Mouse (Mus musculus): ENCODE results near the gene Ugt1a9.

Ugt1a9 gene

DNA sequence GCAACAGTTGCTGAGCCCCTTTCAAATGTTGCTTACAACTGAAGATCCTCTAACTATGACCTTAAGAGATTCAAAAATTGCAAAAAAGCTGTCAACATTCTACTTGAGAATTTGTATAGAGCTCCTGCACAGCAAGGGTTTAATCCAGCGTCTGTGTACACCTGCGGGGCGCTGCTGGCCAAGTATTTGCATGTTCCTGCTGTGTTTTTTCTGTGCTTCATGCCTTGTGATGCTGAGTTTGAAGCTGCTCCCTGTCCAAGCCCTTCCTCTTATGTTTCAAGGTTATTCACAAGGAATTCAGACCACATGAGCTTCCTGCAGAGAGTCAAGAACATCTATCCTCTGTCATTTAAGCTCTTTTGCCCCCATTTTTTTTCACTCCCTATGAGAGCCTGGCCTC, 121.5 kb downstream of the Ugt1a9 start:
- no peak for DNase-seq

DNA sequence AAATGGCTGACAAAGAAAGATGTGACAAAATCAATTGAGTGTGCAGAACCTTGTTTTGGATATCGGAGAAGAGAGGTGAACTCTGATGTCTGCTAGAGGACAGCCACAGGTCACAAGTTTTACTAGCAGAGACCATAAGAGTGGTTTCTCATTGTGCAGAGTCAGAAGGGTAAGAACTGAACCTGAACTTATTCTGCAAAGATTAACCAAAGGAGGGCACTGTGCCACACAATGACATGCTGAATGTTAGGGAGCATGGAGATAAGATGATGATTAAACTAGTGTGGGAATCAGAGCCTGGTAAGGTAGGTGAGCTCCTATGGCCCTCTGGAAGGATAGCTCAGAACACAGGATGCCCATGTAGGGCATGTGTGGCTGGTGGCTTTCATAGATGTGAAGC, 125.1 kb downstream of the Ugt1a9 start:
- no peak for DNase-seq

DNA sequence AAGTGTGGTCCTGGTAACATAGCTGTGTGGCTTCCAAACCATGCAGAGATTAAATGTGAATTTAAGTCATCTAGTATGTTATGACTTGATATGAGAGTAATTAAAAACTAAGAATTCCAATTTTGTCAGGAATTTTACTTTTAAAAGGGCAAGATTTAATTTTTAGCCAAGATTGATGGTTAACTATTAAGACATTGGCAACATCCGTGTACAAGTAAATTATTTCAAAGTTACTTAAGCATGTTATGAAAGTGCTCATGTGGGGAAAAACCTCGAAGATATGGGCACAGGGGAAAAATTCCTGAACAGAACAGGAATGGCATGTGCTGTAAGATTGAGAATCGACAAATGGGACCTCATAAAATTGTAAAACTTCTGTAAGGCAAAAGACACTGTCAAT, 126.8 kb downstream of the Ugt1a9 start:
- DNase-seq, result no peak

DNA sequence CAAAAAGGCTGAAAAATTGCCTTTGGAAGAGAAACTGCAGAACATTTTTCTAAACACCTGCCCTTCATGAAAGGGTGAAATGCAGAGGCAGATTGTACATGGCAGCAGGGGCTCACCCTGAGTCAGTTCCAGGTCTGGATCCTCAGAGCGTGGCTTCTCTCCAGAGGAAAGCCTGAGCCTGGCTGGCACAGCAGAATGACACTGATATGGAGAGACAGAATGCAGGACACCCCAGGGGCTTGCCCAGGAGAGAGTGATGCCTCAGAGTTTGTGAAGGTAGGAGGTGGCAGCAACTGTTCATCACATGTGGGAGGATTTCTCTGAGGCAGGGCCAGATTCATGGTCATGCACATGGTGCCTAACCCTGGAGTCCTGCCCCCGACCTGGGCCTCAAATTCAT, 129.4 kb downstream of the Ugt1a9 start:
- no peak for DNase-seq

DNA sequence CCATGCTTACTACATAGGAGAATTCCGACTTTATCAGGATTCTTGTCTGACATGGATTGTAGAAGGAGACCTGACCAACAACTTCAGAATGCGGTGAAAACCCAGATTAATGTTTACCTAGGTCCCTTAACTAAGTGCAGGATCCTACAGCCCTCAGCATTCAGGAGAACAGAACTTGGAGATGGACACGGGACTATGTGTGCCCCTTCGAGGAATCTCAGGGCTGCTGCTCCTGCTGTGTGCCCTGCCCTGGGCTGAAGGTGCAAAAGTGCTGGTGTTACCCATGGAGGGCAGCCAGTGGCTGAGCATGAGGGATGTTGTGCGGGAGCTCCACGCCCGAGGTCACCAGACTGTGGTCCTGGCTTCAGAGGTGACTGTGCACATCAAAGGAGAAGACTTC, 129.9 kb downstream of the Ugt1a9 start, which contains the start of gene Ugt1a2:
Gene Ugt1a2, plus strand, starts transcription at position 146 of the 400 bp plus-strand sequence.
- DNase-seq, result no peak

DNA sequence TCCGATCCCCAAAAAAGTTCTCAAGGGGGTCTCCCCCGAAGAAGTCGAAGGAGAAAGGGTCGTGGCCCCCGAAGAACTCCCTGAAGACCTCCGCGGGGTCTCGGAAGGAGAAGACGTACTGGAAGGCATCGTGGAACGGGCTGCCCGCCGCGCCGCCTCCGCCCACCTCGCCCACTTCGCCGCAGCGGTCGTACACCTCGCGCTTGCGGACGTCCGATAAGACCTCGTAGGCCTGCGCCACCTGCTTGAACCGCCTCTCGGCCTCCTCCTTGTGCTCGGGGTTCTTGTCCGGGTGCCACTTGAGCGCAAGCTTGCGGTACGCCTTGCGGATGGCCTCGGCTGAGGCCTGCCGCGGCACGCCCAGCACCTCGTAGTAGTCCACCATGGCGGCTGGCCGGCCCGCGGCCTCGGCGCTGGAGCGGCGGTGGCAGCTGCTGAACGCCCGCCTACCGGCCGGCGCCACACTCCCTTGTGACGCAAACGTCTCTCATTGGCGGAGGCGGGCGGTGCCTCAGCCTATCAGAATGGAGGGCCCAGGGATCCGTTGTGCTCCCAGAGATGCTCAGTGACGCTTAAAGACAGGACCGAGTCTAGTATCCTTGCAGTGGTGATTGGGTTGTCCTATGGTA, 134.8 kb downstream of the Ugt1a9 start, which contains the start of gene Dnajb3:
Gene Dnajb3, minus strand, starts transcription at position 489 of the 629 bp plus-strand sequence.
- peak; percentile 83 to 87 for DNase-seq

DNA sequence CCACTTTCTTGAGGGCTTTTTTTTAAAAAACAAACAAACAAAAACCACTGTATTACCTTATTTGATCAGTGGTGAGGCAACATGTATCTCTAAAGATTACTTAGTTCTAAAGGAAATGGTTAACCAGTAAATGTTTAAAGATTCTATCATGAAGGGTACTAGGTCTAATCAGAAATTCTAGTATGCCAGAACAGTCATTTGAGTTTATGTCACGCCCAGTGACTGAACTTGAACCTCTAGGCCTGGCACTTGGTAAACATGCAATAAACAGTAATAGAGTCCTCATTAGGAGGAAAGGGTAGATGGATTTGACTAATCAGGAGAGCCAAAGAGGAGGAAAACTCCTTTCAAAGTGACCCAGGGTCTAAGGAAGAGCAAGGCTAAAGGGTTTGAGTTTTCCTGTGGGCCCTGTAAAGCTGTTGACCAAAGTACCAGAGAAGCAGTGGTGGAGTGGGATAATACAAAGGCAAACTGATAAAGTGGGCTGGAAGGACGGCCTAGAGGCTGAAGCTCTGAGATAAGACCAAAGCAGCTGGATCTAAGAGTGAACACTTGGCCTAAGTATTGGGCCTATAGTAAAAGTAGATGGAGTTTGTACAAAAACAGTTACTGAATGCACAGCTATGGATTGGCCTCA, 136.4 kb downstream of the Ugt1a9 start:
- DNase-seq, result no peak

DNA sequence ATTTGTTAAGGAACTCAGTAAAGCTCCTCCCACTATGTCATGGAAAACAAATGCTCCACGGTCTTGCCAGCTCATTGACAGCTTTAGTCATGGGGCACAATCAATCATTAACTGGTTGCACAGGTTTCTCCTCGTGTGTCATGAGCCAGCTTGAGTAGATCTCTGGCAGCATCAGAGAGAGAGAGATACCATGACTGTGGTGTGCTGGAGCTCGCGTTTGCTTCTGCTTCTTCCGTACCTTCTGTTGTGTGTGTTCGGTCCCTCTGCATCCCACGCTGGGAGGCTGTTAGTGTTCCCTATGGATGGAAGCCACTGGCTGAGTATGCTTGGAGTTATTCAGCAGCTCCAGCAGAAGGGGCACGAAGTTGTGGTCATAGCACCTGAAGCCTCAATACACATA, 141.2 kb downstream of the Ugt1a9 start, which contains the start of gene Ugt1a1:
Gene Ugt1a1, plus strand, starts transcription at position 148 of the 400 bp plus-strand sequence.
- DNase-seq, result peak in 1 of 2 experiments; percentile 8

DNA sequence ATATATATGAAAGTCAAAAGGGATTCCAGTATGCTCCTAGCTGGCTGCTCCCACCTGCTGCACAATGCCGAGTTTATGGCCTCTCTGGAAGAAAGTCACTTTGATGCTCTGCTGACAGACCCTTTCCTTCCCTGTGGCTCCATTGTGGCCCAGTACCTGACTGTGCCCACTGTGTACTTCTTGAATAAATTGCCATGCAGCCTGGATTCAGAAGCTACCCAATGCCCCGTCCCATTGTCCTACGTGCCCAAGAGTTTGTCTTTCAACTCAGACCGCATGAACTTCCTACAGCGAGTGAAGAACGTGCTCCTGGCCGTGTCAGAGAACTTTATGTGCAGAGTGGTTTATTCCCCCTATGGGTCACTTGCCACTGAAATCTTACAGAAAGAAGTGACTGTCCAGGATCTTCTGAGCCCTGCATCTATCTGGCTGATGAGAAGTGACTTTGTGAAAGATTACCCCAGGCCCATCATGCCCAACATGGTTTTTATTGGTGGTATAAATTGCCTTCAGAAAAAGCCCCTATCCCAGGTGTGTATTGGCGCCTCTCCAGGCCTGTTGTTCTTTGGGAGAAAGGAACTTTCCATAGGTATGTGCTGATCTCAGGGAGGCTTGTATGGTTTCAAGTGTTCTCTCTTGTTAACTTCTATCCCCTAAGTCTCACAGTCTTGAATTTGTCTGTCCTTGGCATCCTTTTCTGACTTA, 141.9 kb downstream of the Ugt1a9 start:
- peak in 1 of 2 experiments; percentile 7 for DNase-seq

DNA sequence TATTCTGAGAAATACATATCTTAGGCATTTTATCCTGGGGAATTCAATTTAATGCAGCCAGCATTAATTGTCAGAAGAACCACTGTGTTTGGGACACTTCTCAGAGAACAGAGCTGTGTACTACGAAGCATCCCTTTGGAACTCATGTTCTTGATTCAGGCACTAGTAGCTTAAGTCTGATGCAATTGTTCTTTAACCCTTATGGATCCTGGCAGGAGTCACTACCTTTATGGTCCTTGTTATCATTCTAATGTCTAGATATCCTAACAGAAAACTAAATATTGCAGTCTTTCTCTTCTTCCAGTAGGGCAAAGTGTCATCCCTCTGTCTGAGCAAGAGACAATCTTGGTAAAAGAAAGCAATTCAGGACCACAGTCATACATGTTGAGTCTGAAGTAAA, 142.5 kb downstream of the Ugt1a9 start:
- DNase-seq, result no peak

DNA sequence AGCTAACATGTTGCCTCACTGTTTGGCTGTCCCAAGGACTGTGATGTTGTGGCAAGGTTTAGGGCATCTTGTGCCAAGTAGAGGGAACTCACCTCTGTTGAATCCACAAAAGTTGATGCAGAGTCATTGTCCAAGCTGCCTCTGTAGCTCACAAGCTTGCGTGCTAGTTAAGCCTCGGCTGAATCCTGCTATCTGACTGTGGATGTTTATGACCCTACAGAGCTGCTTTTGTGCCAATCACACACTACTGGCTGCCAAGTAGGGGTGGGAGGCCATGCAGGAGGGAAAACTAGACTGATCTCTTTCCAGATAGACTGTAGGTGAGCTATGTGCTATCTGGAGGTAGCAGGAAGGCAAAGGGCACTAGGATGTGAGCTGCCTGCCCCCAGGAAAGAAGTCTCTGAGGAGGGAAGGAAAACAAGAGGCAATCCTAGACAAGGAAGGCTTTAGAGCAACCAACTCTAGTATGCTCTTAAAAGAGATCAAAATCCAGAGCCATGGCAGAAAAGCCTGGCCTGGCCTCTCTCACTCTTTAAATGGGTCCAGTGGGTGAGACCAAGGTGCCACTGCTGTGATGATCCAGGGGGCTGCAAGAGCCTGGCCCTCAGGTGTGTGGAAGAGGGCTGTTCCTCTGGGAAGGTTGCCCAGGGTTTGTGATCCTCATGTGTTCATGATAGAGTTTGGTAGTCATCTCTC, 143.3 kb downstream of the Ugt1a9 start:
- DNase-seq, result peak; percentile 22 to 32

DNA sequence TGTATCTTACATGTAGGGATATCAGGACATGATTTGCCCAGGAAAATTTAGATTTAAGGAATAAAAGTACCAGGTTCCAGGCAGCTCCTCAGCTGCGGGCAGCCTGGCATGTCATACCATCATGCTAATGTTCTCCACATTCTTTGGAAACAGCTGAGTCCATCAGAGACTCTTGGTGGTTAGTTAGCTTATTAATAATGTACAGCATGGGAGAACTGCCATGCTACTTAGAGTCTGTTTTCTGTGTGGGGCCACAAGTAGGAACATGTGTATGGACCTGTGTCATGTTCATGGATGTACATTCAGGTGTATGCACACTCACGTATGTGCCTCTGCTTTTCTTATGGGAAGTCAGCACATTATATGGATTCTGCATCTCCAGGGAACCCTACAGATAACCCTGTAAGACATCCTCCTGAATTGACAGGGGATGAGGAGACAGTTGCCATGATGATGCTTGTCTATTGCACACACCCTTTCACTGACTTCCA, 143.9 kb downstream of the Ugt1a9 start:
- peak in 1 of 2 experiments; percentile 7 for DNase-seq

DNA sequence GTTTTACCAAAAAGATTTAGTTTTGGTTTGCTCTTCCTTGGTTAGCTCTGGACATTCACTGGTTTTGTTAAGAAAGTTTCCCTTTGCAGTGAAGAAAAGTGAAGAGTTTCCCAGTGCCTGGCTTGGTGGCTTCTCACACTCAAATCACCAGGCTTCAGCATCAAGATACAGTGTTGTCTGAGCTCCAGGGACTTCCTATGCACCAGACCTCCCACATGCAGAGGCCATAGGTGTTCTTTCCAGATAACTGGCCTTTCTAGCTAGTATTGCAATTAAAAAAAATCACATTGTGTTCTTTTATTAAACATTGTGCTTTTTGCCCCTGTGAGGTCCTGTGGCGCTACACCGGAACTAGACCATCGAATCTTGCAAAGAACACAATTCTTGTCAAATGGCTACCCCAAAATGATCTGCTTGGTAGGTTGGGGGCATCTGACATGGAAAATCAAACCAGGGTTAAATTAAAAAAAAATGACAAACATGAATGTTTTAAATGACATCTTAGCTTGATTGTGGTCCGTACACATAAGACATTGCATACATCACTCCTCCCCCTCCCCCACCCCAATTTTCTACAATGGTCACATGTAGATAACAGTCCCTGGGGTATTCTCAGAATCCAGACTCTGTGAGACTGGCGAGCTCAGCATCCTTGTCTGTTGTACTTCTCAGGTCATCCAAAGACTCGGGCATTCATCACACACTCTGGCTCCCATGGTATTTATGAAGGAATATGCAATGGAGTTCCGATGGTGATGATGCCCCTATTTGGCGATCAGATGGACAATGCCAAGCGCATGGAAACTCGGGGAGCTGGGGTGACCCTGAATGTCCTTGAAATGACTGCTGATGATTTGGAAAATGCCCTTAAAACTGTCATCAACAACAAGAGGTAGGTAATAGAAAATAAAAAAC, 145.1 kb downstream of the Ugt1a9 start:
- DNase-seq, result peak in 1 of 2 experiments; percentile 6

DNA sequence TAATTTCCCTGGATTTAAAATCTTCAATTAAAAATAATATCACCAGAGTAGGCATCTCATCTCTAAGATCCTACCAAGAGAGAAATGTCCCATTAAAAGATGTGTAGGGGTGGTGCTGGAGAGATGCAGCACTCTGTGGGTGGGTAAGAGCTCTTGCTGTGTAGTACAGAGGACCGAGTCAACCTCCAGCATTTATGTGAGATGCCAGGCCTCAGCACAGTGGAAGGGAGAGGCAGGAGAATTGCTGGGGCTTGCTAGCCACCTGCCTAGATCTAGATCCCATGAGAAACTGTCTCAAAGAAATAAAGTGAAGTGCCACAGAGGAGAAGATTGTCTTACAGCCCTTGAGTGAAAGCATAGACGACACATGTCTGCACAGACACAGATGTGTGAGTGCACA, 146.0 kb downstream of the Ugt1a9 start:
- DNase-seq, result peak in 1 of 2 experiments; percentile 4

DNA sequence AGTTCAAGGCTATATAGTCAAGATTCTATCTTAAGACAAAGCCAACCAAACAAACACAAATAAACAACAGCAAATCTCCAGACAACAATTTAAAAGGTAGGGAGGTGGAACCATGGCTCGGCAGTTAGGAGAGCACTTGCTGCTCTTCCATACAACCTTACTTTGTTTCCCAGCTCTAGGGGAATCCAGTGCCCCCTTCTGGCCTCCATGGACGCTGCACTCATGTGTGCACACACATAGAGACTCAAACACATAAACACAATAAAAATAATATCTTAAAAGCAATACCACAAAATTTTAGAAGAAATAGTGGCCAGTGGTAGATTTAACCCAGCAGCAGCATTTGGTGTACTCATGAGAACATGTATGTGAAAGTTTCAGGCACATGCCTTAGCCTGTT, 146.5 kb downstream of the Ugt1a9 start:
- DNase-seq, result peak in 1 of 2 experiments; percentile 4

DNA sequence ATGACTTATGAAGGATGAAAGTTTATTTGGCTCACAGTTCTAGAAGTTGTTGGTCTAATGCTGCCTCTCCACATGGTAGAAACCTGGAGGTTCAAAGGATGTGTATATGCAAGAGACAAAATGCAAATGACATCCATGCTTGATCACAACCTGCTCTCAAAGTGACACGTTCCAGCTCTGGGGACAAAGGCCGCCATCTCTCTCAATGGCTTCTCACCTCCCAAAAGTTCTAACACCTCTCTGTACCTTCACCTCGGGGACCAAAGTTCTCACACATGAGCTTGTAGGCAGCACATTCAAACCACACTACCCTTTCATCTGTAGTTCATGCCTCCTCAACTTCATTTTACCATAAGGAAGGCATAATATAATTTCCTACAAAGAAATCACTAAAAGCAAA, 147.0 kb downstream of the Ugt1a9 start:
- peak in 1 of 2 experiments; percentile 5 for DNase-seq

DNA sequence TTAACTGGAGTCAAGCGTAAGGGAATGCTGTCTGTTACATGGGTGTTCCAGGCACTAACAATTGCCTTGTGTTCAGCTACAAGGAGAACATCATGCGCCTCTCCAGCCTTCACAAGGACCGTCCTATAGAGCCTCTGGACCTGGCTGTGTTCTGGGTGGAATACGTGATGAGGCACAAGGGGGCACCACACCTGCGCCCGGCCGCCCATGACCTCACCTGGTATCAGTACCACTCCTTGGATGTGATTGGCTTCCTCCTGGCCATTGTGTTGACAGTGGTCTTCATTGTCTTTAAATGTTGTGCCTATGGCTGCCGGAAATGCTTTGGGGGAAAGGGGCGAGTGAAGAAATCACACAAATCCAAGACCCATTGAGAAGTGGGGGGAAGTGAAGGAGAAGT, 147.5 kb downstream of the Ugt1a9 start:
- DNase-seq, result peak; percentile 23 to 36

DNA sequence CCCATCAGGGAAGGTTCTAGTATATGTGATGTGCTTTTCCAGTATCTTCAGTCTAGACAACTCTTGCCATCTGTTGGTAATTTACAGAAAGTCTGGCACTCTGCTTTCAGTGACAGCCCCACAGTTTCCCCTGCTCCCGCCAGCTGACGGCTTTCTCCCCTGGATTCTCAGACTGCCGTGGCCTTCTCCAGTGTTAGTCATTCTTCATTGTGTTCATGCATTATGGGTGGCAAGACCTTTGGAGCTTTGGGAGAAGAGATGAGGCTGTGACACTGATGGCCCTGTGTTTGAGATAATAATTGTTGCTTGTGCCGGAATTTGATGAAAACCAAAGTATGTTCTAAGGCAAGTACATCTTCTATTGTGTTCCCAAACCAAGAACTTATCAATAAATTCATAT, 148.0 kb downstream of the Ugt1a9 start:
- no peak for DNase-seq

DNA sequence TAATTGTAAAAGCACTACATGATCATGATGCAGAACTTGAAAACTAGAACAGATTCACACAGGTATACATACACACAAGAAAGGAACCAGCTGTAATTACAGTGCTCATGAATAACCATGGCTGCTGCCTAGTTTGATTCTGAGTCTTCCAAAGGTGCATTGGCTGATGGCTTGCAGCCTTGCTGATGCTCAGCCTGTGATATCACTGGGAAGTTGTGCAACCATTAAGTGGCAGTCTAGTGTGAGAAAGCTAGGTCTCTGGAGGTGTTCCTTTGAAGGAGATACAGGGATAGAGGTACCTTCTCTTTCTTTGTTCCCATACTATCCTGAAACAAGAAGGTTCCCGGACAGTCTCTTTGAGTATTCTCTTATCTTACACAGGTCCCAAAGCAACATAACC, 148.5 kb downstream of the Ugt1a9 start:
- peak in 1 of 2 experiments; percentile 12 for DNase-seq

DNA sequence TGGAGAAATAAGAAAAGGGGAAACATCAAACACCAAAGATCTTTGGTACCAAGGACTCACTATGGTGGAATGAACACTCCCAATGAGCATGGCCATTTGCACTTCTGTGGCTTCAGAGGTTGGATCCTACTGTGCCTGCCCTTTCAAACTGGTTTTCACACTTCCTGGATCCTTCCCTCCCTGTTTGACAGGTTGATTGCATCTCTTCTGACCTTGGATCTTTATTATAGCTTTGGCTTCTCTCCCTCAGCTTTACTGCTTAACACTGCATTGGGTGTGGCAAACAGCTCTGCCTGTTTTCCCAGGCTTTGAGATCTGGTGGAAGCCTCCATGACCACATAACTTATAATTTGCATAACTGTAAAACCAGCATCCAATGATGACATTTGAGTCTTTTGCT, 149.7 kb downstream of the Ugt1a9 start:
- peak in 1 of 2 experiments; percentile 21 for DNase-seq

DNA sequence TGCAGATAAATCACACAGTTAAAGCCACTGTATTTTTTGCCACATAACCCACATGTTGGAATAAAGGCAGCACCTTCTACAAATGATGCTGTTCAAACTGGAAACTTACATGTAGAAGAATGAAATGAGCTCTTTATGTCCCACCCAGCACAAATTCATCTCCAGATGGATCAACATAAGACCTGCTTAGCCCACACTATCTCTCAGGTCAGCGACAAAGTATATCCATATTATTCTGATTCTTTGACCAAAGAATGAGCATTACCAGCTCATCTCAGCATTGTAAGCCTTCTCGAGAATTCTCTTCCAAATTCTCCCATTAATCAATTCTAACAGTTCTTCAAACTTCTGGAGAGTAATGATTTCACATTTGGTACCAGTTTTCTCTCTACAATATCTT, 151.6 kb downstream of the Ugt1a9 start:
- no peak for DNase-seq

DNA sequence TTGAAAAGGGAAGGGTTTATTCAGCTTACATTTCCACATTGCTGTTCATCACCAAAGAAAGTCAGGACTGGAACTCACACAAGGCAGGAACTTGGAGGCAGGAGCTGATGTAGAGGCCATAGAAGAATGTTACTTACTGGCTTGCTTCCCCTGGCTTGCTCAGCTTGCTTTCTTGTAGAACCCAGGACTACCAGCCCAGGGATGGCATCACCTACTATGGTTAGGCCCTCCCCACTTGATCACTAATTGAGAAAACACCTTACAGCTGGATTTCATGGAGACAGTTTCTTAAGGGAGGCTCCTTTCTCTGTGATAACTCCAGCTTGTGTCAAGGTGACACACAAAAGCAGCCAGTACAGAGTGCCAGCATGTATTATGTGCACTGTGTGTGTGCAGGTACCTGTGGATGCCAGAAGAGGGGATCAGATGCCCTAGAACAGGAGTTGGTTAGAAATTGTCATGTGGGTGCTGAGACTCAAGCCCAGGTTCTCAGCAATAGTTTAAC, 152.5 kb downstream of the Ugt1a9 start:
- DNase-seq, result peak; percentile 9 to 24

Data from lung, postnatal 4 days (tissue).